Mouse (Mus musculus) liver, embryonic 13.5 days (tissue): ENCODE measurements around the gene Stard10. TPM values are rescaled to one million over a fixed set of nuclear protein-coding genes. Genes with fewer than 3 reads are reported as not detected.

Experiments used
- ATAC-seq: fragments of 200-750 bp; cut with Nextera tagmentation; 2 replicates; pipeline ENCODE4 v1.8.0; 2017; ENCODE audit warnings: low read depth, mild to moderate bottlenecking, moderate number of reproducible peaks, moderate library complexity
- DNase-seq: peaks from one replicate; pipeline ENCODE4 v3.0.0; 2022
- H3K27ac ChIP-seq: fragments of 300-500 bp; sonication (generic); 2 replicates; pipeline ENCODE4 v1.5.1; 2015; ENCODE audit warnings: moderate library complexity, mild to moderate bottlenecking, inconsistent platforms
- H3K27me3 ChIP-seq: fragments of 300-500 bp; sonication (generic); 2 replicates; pipeline ENCODE4 v1.6.1; 2015; ENCODE audit warnings: mild to moderate bottlenecking, inconsistent platforms
- H3K36me3 ChIP-seq: fragments of 300-500 bp; sonication (generic); 2 replicates; pipeline ENCODE4 v1.6.1; 2015; ENCODE audit warnings: mild to moderate bottlenecking, inconsistent platforms
- H3K4me1 ChIP-seq: fragments of 300-500 bp; sonication (generic); replicated peaks from 2 replicates; pipeline ENCODE4 v1.6.1; 2015; ENCODE audit warnings: inconsistent platforms
- H3K4me2 ChIP-seq: fragments of 300-500 bp; sonication (generic); 2 replicates; pipeline ENCODE4 v1.6.1; 2015; ENCODE audit warnings: inconsistent platforms, mild to moderate bottlenecking, moderate library complexity
- H3K4me3 ChIP-seq: fragments of 300-500 bp; sonication (generic); replicated peaks from 2 replicates; pipeline ENCODE4 v1.5.1; 2015; ENCODE audit warnings: mild to moderate bottlenecking, inconsistent platforms
- H3K9ac ChIP-seq: fragments of 300-500 bp; sonication (generic); 2 replicates; pipeline ENCODE4 v1.6.1; 2015; ENCODE audit warnings: mild to moderate bottlenecking, inconsistent platforms
- H3K9me3 ChIP-seq: fragments of 300-500 bp; sonication (generic); replicated peaks from 2 replicates; pipeline ENCODE4 v1.6.1; 2016; ENCODE audit warnings: inconsistent platforms
- WGBS: fragments of 180-500 bp; shearing (Covaris S2); methylation state at CpG from one replicate; pipeline ENCODE4 v1.1.7; 2015; ENCODE audit not compliant: insufficient replicate concordance; 5-methylcytosine and 5-hydroxymethylcytosine counted together
- polyA plus RNA-seq: library from polyadenylated mRNA; unstranded; fragments of >200 nt; fragmentation: Nextera tagmentation; extraction: Ambion mirVana; gene quantifications from 2 replicates; pipeline ENCODE4 v1.2.1, GENCODE M21; 2015

Stard10 gene
- polyA plus RNA-seq, 1 experiment from 2014 or later, result 78.5 TPM

GRCm38 (mm10) chr7:101291641-101292040, 25.2 kb upstream of the Stard10 start:
- no peaks in the 10 kb centered on the region for H3K9me3 ChIP-seq
- H3K9ac ChIP-seq, result no peak overlapping the region
- DNase-seq (no peak), ATAC-seq (no peak)
- H3K36me3 ChIP-seq, result peaks cover 6% of the 10 kb centered on the region; the same call in 1 of the 2 replicates
- no peak overlapping the region for H3K4me3 ChIP-seq
- H3K27me3 ChIP-seq, result peaks cover 8% of the 10 kb centered on the region
- H3K27ac ChIP-seq, result no peak overlapping the region
- H3K4me2 ChIP-seq, result no peak overlapping the region
- 84% methylated on average over 8 of the region's 8 CpGs for WGBS
- H3K4me1 ChIP-seq, result peaks cover 4% of the 10 kb centered on the region

GRCm38 (mm10) chr7:101292086-101292485, 24.8 kb upstream of the Stard10 start:
- peaks cover 6% of the 10 kb centered on the region; the same call in 1 of the 2 replicates for H3K36me3 ChIP-seq
- H3K4me3 ChIP-seq, result no peak overlapping the region
- no peak overlapping the region for H3K4me2 ChIP-seq
- H3K27me3 ChIP-seq, result peaks cover 12% of the 10 kb centered on the region
- no peak for DNase-seq
- H3K27ac ChIP-seq, result no peak overlapping the region
- H3K4me1 ChIP-seq, result peaks cover 9% of the 10 kb centered on the region
- no peak for ATAC-seq
- H3K9ac ChIP-seq, result no peak overlapping the region
- 80% methylated on average over 3 of the region's 4 CpGs for WGBS
- no peaks in the 10 kb centered on the region for H3K9me3 ChIP-seq

- Histone ChIP-seq H3K9me3 (no peaks in the 10 kb centered on the region), H3K27me3 (peaks cover 13% of the 10 kb centered on the region), H3K4me2 (no peak overlapping the region), H3K4me3 (no peak overlapping the region), H3K36me3 (peaks cover 6% of the 10 kb centered on the region; the same call in 1 of the 2 replicates), H3K9ac (no peak overlapping the region), H3K4me1 (peaks cover 10% of the 10 kb centered on the region), H3K27ac (no peak overlapping the region)
- DNase-seq (no peak), ATAC-seq (no peak)
- WGBS, result 91% methylated on average over 1 of the region's 1 CpGs
Observed at GRCm38 (mm10) chr7:101292696-101293095, 24.2 kb upstream of the Stard10 start.

- 75% methylated on average over 4 of the region's 4 CpGs for WGBS
- no peak overlapping the region for H3K4me2 ChIP-seq
- ATAC-seq, result no peak
- peaks cover 6% of the 10 kb centered on the region; the same call in 1 of the 2 replicates for H3K36me3 ChIP-seq
- no peak overlapping the region for H3K4me3 ChIP-seq
- DNase-seq, result no peak
- no peak overlapping the region for H3K9ac ChIP-seq
- peaks cover 10% of the 10 kb centered on the region for H3K4me1 ChIP-seq
- no peaks in the 10 kb centered on the region for H3K9me3 ChIP-seq
- H3K27ac ChIP-seq, result no peak overlapping the region
- H3K27me3 ChIP-seq, result peaks cover 17% of the 10 kb centered on the region
Observed at GRCm38 (mm10) chr7:101293138-101293537, 23.7 kb upstream of the Stard10 start.

- H3K4me1 ChIP-seq, result peaks cover 10% of the 10 kb centered on the region
- H3K27me3 ChIP-seq, result peaks cover 18% of the 10 kb centered on the region
- DNase-seq (no peak), ATAC-seq (no peak)
- H3K9ac ChIP-seq, result no peak overlapping the region
- no peak overlapping the region for H3K4me2 ChIP-seq
- H3K36me3 ChIP-seq, result peaks cover 6% of the 10 kb centered on the region; the same call in 1 of the 2 replicates
- WGBS, result 62% methylated on average over 4 of the region's 4 CpGs
- H3K4me3 ChIP-seq, result no peak overlapping the region
- no peaks in the 10 kb centered on the region for H3K9me3 ChIP-seq
- H3K27ac ChIP-seq, result no peak overlapping the region
Observed at GRCm38 (mm10) chr7:101293611-101294010, 23.3 kb upstream of the Stard10 start.

GRCm38 (mm10) chr7:101295438-101295837, 21.4 kb upstream of the Stard10 start:
- Histone ChIP-seq H3K27me3 (peaks cover 34% of the 10 kb centered on the region), H3K4me3 (no peak overlapping the region), H3K9ac (no peak overlapping the region), H3K9me3 (no peaks in the 10 kb centered on the region), H3K4me1 (peaks cover 14% of the 10 kb centered on the region), H3K36me3 (no peaks in the 10 kb centered on the region), H3K4me2 (no peak overlapping the region), H3K27ac (no peak overlapping the region)
- 55% methylated on average over 1 of the region's 1 CpGs for WGBS
- ATAC-seq, result no peak
- no peak for DNase-seq

- Histone ChIP-seq H3K27me3 (peaks cover 44% of the 10 kb centered on the region), H3K4me2 (peak overlapping the region; percentile 42), H3K36me3 (no peaks in the 10 kb centered on the region), H3K27ac (no peak overlapping the region), H3K9ac (0 out of 2 replicates have a peak overlapping the region, but pooled peaks have one; percentile 2), H3K4me3 (peak overlapping the region; percentile 6), H3K9me3 (no peaks in the 10 kb centered on the region), H3K4me1 (peaks cover 24% of the 10 kb centered on the region)
- DNase-seq (peak; percentile 45), ATAC-seq (peak; percentile 55)
- WGBS, result 15% methylated on average over 35 of the region's 35 CpGs
Observed at GRCm38 (mm10) chr7:101296252-101297022, 20.4 kb upstream of the Stard10 start.

GRCm38 (mm10) chr7:101297023-101297405, 19.9 kb upstream of the Stard10 start:
- peaks cover 29% of the 10 kb centered on the region for H3K4me1 ChIP-seq
- H3K27me3 ChIP-seq, result peaks cover 48% of the 10 kb centered on the region
- WGBS, result 44% methylated on average over 8 of the region's 8 CpGs
- ATAC-seq, result no peak
- peak overlapping the region; percentile 6 for H3K4me3 ChIP-seq
- 0 out of 2 replicates have a peak overlapping the region, but pooled peaks have one; percentile 2 for H3K9ac ChIP-seq
- peak overlapping the region; percentile 42 for H3K4me2 ChIP-seq
- no peak for DNase-seq
- no peak overlapping the region for H3K27ac ChIP-seq
- H3K36me3 ChIP-seq, result no peaks in the 10 kb centered on the region
- H3K9me3 ChIP-seq, result no peaks in the 10 kb centered on the region

- WGBS, result 72% methylated on average over 3 of the region's 3 CpGs
- no peak for DNase-seq
Observed at GRCm38 (mm10) chr7:101298375-101298774, 18.5 kb upstream of the Stard10 start.

GRCm38 (mm10) chr7:101301361-101301880, 15.5 kb upstream of the Stard10 start:
- DNase-seq, result no peak
- no peaks in the 10 kb centered on the region for H3K9me3 ChIP-seq
- H3K27ac ChIP-seq, result peak overlapping the region; percentile 34
- peak overlapping the region; percentile 76 for H3K9ac ChIP-seq
- WGBS, result 2% methylated on average over 30 of the region's 30 CpGs
- H3K4me1 ChIP-seq, result peaks cover 41% of the 10 kb centered on the region
- H3K4me3 ChIP-seq, result peak overlapping the region; percentile 71
- H3K27me3 ChIP-seq, result peaks cover 42% of the 10 kb centered on the region
- peak; percentile 35 for ATAC-seq
- H3K4me2 ChIP-seq, result peak overlapping the region; percentile 94
- H3K36me3 ChIP-seq, result no peaks in the 10 kb centered on the region

More at GRCm38 (mm10) chr7:101298375-101298774, 18.5 kb upstream of the Stard10 start:
- Histone ChIP-seq H3K9ac (no peak overlapping the region), H3K9me3 (no peaks in the 10 kb centered on the region), H3K27ac (no peak overlapping the region), H3K4me2 (no peak overlapping the region), H3K27me3 (peaks cover 48% of the 10 kb centered on the region), H3K4me3 (no peak overlapping the region), H3K4me1 (peaks cover 37% of the 10 kb centered on the region), H3K36me3 (no peaks in the 10 kb centered on the region)
- no peak for ATAC-seq

- H3K9ac ChIP-seq, result peak within 1 kb of the TSS; percentile 76
- ATAC-seq, result peak; percentile 87
- peak within 1 kb of the TSS; percentile 34 for H3K27ac ChIP-seq
- DNase-seq, result peak; percentile 83
- H3K9me3 ChIP-seq, result no peaks in the 10 kb centered on the region
- peaks cover 37% of the 10 kb centered on the region for H3K27me3 ChIP-seq
- peak within 1 kb of the TSS; percentile 71 for H3K4me3 ChIP-seq
- H3K4me1 ChIP-seq, result peaks cover 35% of the 10 kb centered on the region
- peak within 1 kb of the TSS; percentile 94 for H3K4me2 ChIP-seq
- no peaks in the 10 kb centered on the region for H3K36me3 ChIP-seq
- under 1% methylated on average over 39 of the region's 39 CpGs for WGBS
Observed at GRCm38 (mm10) chr7:101301881-101302456, 14.9 kb upstream of the Stard10 start, which contains the start of gene Atg16l2. Atg16l2 (minus strand) TSS chr7:101302251.
